Mouse (Mus musculus): Measurements from ENCODE around the gene Gls2. TPM values are rescaled to one million over a fixed set of nuclear protein-coding genes. Genes with fewer than 3 reads are reported as not detected.

Gene Gls2
- total RNA-seq, 2 experiments from 2014 or later, result 5.9 to 7.9 TPM

Other genes with a start within 250 kb of the Gls2 start
- gene Hsd17b6, start 186.8 kb upstream of the Gls2 start, total RNA-seq (2021), result not detected
- 10 to 100 TPM; 19.9 to 23.8 TPM for gene Prim1, start 179.3 kb upstream of the Gls2 start, total RNA-seq (2021)
- gene Naca, start 158.9 kb upstream of the Gls2 start, total RNA-seq (2021), result 100 to 1,000 TPM; 481 to 496 TPM
- 100 to 1,000 TPM; 179 to 184 TPM for gene Ptges3, start 135.5 kb upstream of the Gls2 start, total RNA-seq (2021)
- 1,000 to 10,000 TPM; 1,302 to 1,309 TPM for gene Atp5b, start 111.2 kb upstream of the Gls2 start, total RNA-seq (2021)
- gene Baz2a, start 102.9 kb upstream of the Gls2 start, total RNA-seq (2021), result 10 to 100 TPM; 34.5 to 36.2 TPM
- 10 to 100 TPM; 12.7 to 13.0 TPM for gene Rbms2, start 14.2 kb upstream of the Gls2 start, total RNA-seq (2021)
- 10 to 100 TPM; 14.5 to 16.3 TPM for gene Spryd4, start 17.4 kb downstream of the Gls2 start, total RNA-seq (2021)
- not detected for gene Mip, start 31.4 kb downstream of the Gls2 start, total RNA-seq (2021)
- gene Timeless, start 37.6 kb downstream of the Gls2 start, total RNA-seq (2021), result 10 to 100 TPM; 11.1 to 14.7 TPM
- gene Apon, start 59.6 kb downstream of the Gls2 start, total RNA-seq (2021), result not detected
- not detected for gene Apof, start 74.2 kb downstream of the Gls2 start, total RNA-seq (2021)
- gene Stat2, start 76.1 kb downstream of the Gls2 start, total RNA-seq (2021), result 10 to 100 TPM; 32.1 to 38.1 TPM
- gene Il23a, start 104.3 kb downstream of the Gls2 start, total RNA-seq (2021), result not detected
- gene Pan2, start 108.9 kb downstream of the Gls2 start, total RNA-seq (2021), result 10 to 100 TPM; 19.9 to 22.4 TPM
- gene Cnpy2, start 128.0 kb downstream of the Gls2 start, total RNA-seq (2021), result 10 to 100 TPM; 81.0 to 86.0 TPM
- 100 to 1,000 TPM; 236 to 250 TPM for gene Cs, start 143.3 kb downstream of the Gls2 start, total RNA-seq (2021)
- 10 to 100 TPM; 57.7 to 58.1 TPM for gene Coq10a, start 174.5 kb downstream of the Gls2 start, total RNA-seq (2021)
- 10 to 100 TPM; 84.9 to 85.5 TPM for gene Ankrd52, start 182.7 kb downstream of the Gls2 start, total RNA-seq (2021)
- under 1 TPM; 0.40 to 0.42 TPM for gene Slc39a5, start 206.8 kb downstream of the Gls2 start, total RNA-seq (2021)
- 10 to 100 TPM; 95.1 to 99.1 TPM for gene Nabp2, start 217.0 kb downstream of the Gls2 start, total RNA-seq (2021)
- 10 to 100 TPM; 92.0 to 94.7 TPM for gene Rnf41, start 217.2 kb downstream of the Gls2 start, total RNA-seq (2021)